Mouse (Mus musculus) liver, embryonic 16.5 days (tissue): Measurements from ENCODE around the gene Sit1. TPM values are rescaled to one million over a fixed set of nuclear protein-coding genes. Genes with fewer than 3 reads are reported as not detected.
A peak's percentile ranks its signal among the peaks of the same experiment; 100 is the strongest.

ENCODE experiments used
- ATAC-seq: fragments of 200-750 bp; cut with Nextera tagmentation; 2 replicates; pipeline ENCODE4 v1.8.0; 2017; ENCODE audit warnings: low read depth, mild to moderate bottlenecking, moderate number of reproducible peaks, moderate library complexity
- H3K27ac ChIP-seq: fragments of 300-500 bp; sonication (generic); 2 replicates; pipeline ENCODE4 v1.5.1; 2014; ENCODE audit warnings: mild to moderate bottlenecking, low read length
- H3K27me3 ChIP-seq: fragments of 300-500 bp; sonication (generic); 2 replicates; pipeline ENCODE4 v1.6.1; 2014; ENCODE audit warnings: low read depth, low read length, mixed read lengths; ENCODE audit not compliant: control insufficient read depth, insufficient read depth
- H3K36me3 ChIP-seq: fragments of 300-500 bp; sonication (generic); 2 replicates; pipeline ENCODE4 v1.6.1; 2014; ENCODE audit warnings: mild to moderate bottlenecking; ENCODE audit not compliant: control insufficient read depth, insufficient read depth
- H3K4me1 ChIP-seq: fragments of 300-500 bp; sonication (generic); 2 replicates; pipeline ENCODE4 v1.6.1; 2014; ENCODE audit warnings: low read depth, low read length, mixed read lengths; ENCODE audit not compliant: control insufficient read depth
- H3K4me2 ChIP-seq: fragments of 300-500 bp; sonication (generic); 2 replicates; pipeline ENCODE4 v1.6.1; 2014; ENCODE audit warnings: low read depth, low read length, mixed read lengths
- H3K4me3 ChIP-seq: fragments of 300-500 bp; sonication (generic); 2 replicates; pipeline ENCODE4 v1.5.1; 2014; ENCODE audit warnings: low read depth, mild to moderate bottlenecking, low read length
- H3K9ac ChIP-seq: fragments of 300-500 bp; sonication (generic); 2 replicates; pipeline ENCODE4 v1.6.1; 2014; ENCODE audit warnings: low read depth, low read length
- H3K9me3 ChIP-seq: fragments of 300-500 bp; sonication (generic); replicated peaks from 2 replicates; pipeline ENCODE4 v1.6.1; 2016; ENCODE audit warnings: low read length; ENCODE audit not compliant: control insufficient read depth
- WGBS: fragments of 180-500 bp; shearing (Covaris S2); extraction: QIAGEN DNeasy Blood & Tissue Kit; methylation state at CpG from one replicate; pipeline ENCODE4 v1.1.7; 2014; ENCODE audit not compliant: insufficient replicate concordance; 5-methylcytosine and 5-hydroxymethylcytosine counted together
- polyA plus RNA-seq: library from polyadenylated mRNA; unstranded; fragments of >200 nt; fragmentation: Nextera tagmentation; extraction: Ambion mirVana; gene quantifications from 2 replicates; pipeline ENCODE4 v1.2.1, GENCODE M21; 2015

The Sit1 gene
- polyA plus RNA-seq, 1 experiment from 2014 or later: 0.27 TPM

DNA sequence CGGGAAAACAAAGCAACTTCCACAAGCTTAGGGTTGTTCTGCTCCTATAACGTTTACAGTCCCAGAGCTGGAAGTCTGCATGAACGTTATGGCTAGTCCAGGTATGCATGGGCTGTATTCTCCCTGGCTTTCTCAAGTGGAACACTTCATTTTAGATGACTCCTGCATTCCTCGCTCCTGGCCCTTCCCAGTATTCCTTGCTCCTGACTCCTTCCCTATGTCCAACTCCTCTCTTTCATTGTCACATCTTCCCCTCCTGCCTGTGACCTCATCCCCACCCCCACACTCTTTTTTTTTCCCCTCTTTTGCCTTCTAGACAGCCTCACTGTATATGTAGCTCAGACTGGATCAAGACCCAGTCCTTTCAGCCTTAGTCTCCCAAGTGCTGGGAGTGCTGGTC is 30.3 kb upstream of the Sit1 start:
- Histone ChIP-seq H3K27me3 (peaks cover 3% of the 10 kb centered on the region; the same call in 1 of the 2 replicates), H3K4me2 (no peak overlapping the region), H3K36me3 (no peaks in the 10 kb centered on the region), H3K9ac (no peak overlapping the region), H3K9me3 (no peaks in the 10 kb centered on the region), H3K4me3 (no peak overlapping the region), H3K4me1 (peaks cover 3% of the 10 kb centered on the region), H3K27ac (no peak overlapping the region)
- 71% methylated on average over 4 of the region's 4 CpGs for WGBS
- no peak for ATAC-seq

GRCm38 (mm10) chr4:43513300-43513699 is 29.8 kb upstream of the Sit1 start:
- peaks cover 5% of the 10 kb centered on the region for H3K4me1 ChIP-seq
- ATAC-seq: no peak
- 75% methylated on average over 4 of the region's 4 CpGs for WGBS
- H3K27me3 ChIP-seq: peaks cover 3% of the 10 kb centered on the region; the same call in 1 of the 2 replicates
- no peak overlapping the region for H3K27ac ChIP-seq
- no peak overlapping the region for H3K9ac ChIP-seq
- H3K36me3 ChIP-seq: no peaks in the 10 kb centered on the region
- no peak overlapping the region for H3K4me3 ChIP-seq
- no peak overlapping the region for H3K4me2 ChIP-seq
- H3K9me3 ChIP-seq: no peaks in the 10 kb centered on the region

DNA sequence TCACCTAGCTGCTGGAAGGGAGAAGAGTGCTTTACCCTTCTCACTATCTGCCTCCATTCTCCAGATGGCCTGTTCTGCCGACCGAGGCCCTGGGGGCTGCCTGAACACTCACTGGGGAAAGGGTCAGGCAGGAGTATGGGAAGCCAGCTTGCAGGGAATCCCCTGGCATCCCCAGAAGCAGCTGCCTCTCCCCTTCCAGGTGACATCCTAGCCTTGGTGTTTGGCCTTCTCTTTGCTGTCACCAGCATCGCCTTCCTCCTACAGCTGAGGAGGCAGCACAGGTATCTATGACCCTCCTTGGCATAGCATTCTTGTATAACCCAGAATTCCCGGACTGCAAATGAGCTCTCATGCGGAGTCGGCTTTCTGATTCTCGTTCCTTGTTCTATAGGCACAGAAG is 29.1 kb upstream of the Sit1 start:
- H3K9me3 ChIP-seq: no peaks in the 10 kb centered on the region
- 63% methylated on average over 7 of the region's 7 CpGs for WGBS
- peaks cover 9% of the 10 kb centered on the region for H3K4me1 ChIP-seq
- H3K36me3 ChIP-seq: no peaks in the 10 kb centered on the region
- H3K27me3 ChIP-seq: peaks cover 3% of the 10 kb centered on the region; the same call in 1 of the 2 replicates
- no peak overlapping the region for H3K27ac ChIP-seq
- no peak overlapping the region for H3K4me3 ChIP-seq
- H3K9ac ChIP-seq: no peak overlapping the region
- no peak for ATAC-seq
- H3K4me2 ChIP-seq: no peak overlapping the region

DNA sequence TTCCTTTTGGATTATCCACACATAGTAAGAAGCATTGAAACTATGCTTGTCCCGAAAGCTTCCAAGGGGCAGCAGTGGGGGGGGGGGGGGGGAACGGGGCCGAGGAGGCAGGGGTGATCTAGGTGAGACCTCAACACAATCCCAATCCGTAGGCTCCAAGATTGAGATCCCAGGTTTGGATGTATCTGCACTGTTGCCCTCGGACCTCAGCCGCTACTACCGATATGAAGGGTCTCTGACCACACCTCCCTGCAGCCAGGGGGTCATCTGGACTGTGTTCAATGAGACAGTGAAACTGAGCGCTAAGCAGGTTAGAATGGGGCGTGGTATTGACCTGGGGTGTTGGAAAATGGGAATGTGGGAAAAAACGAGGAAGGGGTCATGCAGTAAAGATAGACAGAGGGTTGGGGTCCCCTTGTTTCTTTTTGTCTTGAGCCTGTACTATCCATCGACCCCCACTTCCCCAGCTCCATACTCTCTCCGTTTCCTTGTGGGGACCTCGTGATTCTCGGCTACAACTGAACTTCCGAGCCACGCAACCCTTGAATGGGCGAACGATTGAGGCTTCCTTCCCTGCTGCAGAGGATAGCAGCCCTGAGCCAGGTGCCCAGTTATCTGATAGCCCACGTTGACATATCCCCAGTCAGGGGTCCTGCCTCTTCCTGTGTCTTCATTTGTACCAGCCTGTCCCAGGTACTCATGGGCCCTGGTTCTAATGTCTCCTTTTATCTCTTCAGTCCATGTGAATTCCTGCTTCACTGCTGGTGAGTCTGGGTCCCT is 28.3 kb upstream of the Sit1 start:
- H3K27ac ChIP-seq: no peak overlapping the region
- WGBS: 66% methylated on average over 17 of the region's 19 CpGs
- H3K9ac ChIP-seq: no peak overlapping the region
- no peak for ATAC-seq
- H3K4me3 ChIP-seq: no peak overlapping the region
- no peak overlapping the region for H3K4me2 ChIP-seq
- no peaks in the 10 kb centered on the region for H3K9me3 ChIP-seq
- peaks cover 3% of the 10 kb centered on the region; the same call in 1 of the 2 replicates for H3K27me3 ChIP-seq
- peaks cover 10% of the 10 kb centered on the region for H3K4me1 ChIP-seq
- no peaks in the 10 kb centered on the region for H3K36me3 ChIP-seq

DNA sequence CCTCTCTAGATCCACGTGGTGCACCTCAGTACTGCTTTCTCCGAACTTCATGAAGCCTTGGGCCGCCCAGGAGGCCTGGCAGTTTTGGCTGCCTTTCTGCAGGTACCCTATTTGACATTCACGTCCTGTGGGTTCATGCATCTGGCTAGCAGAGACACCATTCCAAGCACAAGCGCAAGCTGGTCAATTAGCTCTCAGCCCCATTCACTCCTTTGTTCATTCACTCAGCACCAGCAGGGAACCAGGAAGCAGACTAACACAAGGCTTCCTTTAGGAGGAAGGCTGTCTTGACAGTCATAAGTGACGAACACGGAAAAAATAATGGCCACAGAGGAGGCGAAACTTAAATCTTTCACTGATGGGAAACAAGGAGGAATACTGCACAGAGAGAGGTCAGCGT is 25.6 kb upstream of the Sit1 start:
- WGBS: 19% methylated on average over 9 of the region's 9 CpGs
- Histone ChIP-seq H3K27ac (no peak overlapping the region), H3K4me3 (peak overlapping the region; percentile 59), H3K4me2 (peak overlapping the region; percentile 72), H3K27me3 (peaks cover 3% of the 10 kb centered on the region; the same call in 1 of the 2 replicates), H3K4me1 (peaks cover 10% of the 10 kb centered on the region), H3K36me3 (no peaks in the 10 kb centered on the region), H3K9ac (peak overlapping the region; percentile 52), H3K9me3 (no peaks in the 10 kb centered on the region)
- ATAC-seq: no peak

- Histone ChIP-seq H3K27me3 (peaks cover 3% of the 10 kb centered on the region; the same call in 1 of the 2 replicates), H3K4me1 (peaks cover 10% of the 10 kb centered on the region), H3K9me3 (no peaks in the 10 kb centered on the region), H3K4me2 (peak overlapping the region; percentile 72), H3K4me3 (peak overlapping the region; percentile 59), H3K36me3 (no peaks in the 10 kb centered on the region), H3K9ac (peak overlapping the region; percentile 52), H3K27ac (no peak overlapping the region)
- 3% methylated on average over 13 of the region's 13 CpGs for WGBS
- peak; percentile 84 for ATAC-seq
Measured at GRCm38 (mm10) chr4:43508666-43508997, 25.1 kb upstream of the Sit1 start.

DNA sequence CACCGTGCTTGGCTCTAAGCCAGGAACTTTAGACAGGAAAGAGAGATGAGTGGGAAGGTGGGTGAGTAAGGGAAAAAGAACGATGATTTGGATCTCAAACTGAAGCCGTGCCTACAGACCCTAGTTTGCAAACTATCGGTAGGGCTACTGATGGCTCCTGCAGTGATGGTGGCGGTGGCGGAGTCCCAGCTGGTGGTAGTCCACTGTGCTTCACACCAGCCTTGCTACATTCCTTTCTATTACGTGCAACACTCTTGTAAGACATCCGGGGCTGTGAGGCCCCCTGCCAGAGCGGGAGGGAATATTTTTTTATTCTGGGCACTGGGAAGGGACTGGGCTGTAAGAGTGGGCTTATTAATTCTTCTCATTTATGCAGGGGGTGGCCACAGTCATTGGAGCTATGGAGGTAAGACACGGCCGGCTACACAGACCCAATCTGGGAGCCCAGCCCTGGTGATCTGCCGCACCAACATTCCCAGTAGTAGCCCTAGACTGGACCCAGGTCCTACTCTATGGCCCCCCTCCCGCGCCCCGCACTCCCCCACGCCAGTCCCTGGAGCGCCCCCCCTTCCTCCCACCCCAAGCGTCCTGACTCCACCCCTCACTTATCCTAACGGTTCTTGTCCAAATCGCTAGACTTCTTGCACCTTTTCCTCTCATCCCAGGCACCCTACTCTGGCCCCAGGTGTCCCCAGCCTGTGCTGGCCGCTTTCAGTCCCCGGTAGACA is 24.6 kb upstream of the Sit1 start:
- Histone ChIP-seq H3K9ac (peak overlapping the region; percentile 52), H3K4me2 (peak overlapping the region; percentile 72), H3K27ac (no peak overlapping the region), H3K4me1 (peaks cover 10% of the 10 kb centered on the region), H3K4me3 (peak overlapping the region; percentile 59), H3K36me3 (no peaks in the 10 kb centered on the region), H3K27me3 (peaks cover 3% of the 10 kb centered on the region; the same call in 1 of the 2 replicates), H3K9me3 (no peaks in the 10 kb centered on the region)
- WGBS: 6% methylated on average over 22 of the region's 22 CpGs
- peak; percentile 33 for ATAC-seq

DNA sequence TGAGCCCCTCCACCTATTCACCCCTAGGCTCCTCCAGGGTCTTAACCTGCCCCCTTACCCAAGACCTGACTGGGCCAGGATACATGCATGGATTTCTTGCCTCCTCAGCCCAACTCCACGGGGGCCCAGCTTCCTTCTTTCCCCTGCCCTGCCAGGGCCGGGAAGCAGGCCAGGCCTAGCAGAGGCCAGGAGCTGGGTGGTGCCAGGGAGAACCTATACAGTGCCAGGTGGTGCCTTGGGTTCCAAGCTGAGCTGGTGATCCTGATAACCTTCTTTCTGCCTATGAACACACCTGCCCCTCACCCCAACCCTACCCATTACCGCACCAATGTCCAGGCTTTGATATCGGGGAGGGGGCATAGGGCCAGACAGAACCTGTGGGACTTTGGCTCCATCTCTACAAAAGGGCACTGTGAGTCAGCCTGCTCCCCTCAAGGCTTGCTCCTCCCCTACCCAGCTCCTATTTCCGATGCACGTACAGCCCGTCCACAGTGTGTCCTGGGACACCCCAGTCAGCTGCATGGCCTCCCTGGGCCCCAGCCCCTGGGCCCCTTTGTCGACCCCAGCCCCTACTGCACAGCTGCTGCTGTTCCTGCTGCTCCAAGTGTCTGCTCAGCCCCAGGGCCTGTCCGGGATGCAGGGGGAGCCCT is 23.1 kb upstream of the Sit1 start, which contains the start of gene Car9:
TSS of gene Car9 (plus strand) at position 431 of the 650 bp plus-strand sequence.
- Histone ChIP-seq H3K9ac (no peak within 1 kb of the TSS), H3K27ac (no peak within 1 kb of the TSS), H3K9me3 (no peaks in the 10 kb centered on the region), H3K27me3 (peaks cover 3% of the 10 kb centered on the region; the same call in 1 of the 2 replicates), H3K4me1 (peaks cover 10% of the 10 kb centered on the region), H3K4me3 (peak within 1 kb of the TSS; percentile 59), H3K4me2 (peak within 1 kb of the TSS; percentile 72), H3K36me3 (no peaks in the 10 kb centered on the region)
- no peak for ATAC-seq
- WGBS: 62% methylated on average over 9 of the region's 9 CpGs
